Mouse (Mus musculus) left cerebral cortex, postnatal 14 days (tissue): ENCODE data around the gene Gna12. TPM values are rescaled to one million over a fixed set of nuclear protein-coding genes. Genes with fewer than 3 reads are reported as not detected.
A peak's percentile ranks its signal among the peaks of the same experiment; 100 is the strongest.

Experiments
- DNase-seq, 2 experiments: peaks; one replicate each; pipeline ENCODE4 v3.0.0; 2021 to 2022; ENCODE audit warnings: low spot score in 2 of 2, mixed read lengths in 1 of 2
- intact Hi-C: fragments of 180-260 bp; cut with DNase I; formaldehyde crosslinking; loops from one replicate; pipeline ENCODE4 v1.15.1; 2025
- total RNA-seq, 2 experiments: library from RNA; stranded (reverse); gene quantifications; 2 replicates each; pipeline ENCODE4 v1.2.3; 2021

Gna12 gene
- total RNA-seq, 2 experiments from 2014 or later: 68.1 to 73.8 TPM

GRCm38 (mm10) chr5:140775111-140775510 lies 55.1 kb downstream of the Gna12 start:
- DNase-seq: no peak
- intact Hi-C loops: no loop called here

GRCm38 (mm10) chr5:140772158-140772557 lies 58.1 kb downstream of the Gna12 start:
- intact Hi-C loops: loop anchor here (5.0 kb wide), 1 partner anchor 55 kb away; no protein-coding TSS in a partner anchor
- no peak for DNase-seq

- intact Hi-C loops: loop anchor here (5.0 kb wide), 1 partner anchor 56 kb away; no protein-coding TSS in a partner anchor
- no peak for DNase-seq
Observed at GRCm38 (mm10) chr5:140771612-140772011, 58.6 kb downstream of the Gna12 start.

- peak; percentile 19 to 82 for DNase-seq
- intact Hi-C loops: no loop called here
Observed at GRCm38 (mm10) chr5:140768333-140768732, 61.9 kb downstream of the Gna12 start.

GRCm38 (mm10) chr5:140767704-140768141 lies 62.5 kb downstream of the Gna12 start:
- intact Hi-C loops: no loop called here
- peak; percentile 43 to 54 for DNase-seq

GRCm38 (mm10) chr5:140766566-140766965 lies 63.7 kb downstream of the Gna12 start:
- intact Hi-C loops: no loop called here
- DNase-seq: no peak

GRCm38 (mm10) chr5:140764921-140765613 lies 65.2 kb downstream of the Gna12 start:
- intact Hi-C loops: no loop called here
- DNase-seq: no peak

DNA sequence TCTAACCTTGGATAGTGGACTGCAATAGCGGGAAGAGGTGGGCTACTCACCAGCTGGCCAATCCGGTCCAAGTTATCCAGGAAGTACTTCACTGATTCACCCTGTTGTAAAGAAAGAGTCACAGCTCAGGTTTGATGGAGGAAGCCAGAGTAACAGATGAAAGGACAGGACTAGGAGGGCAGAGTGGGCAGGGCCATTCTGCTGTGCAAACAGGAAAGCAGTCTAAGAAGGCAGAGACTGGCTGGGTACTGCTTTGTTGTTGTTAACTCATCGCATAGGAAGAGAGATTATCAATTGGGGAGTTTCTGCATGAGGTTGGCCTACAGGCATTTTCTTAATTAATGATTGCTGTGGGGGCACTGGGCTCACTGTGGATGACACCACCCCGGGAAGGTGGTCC lies 67.7 kb downstream of the Gna12 start:
- DNase-seq: no peak
- intact Hi-C loops: no loop called here

GRCm38 (mm10) chr5:140758864-140759263 lies 71.4 kb downstream of the Gna12 start:
- intact Hi-C loops: no loop called here
- DNase-seq: no peak

DNA sequence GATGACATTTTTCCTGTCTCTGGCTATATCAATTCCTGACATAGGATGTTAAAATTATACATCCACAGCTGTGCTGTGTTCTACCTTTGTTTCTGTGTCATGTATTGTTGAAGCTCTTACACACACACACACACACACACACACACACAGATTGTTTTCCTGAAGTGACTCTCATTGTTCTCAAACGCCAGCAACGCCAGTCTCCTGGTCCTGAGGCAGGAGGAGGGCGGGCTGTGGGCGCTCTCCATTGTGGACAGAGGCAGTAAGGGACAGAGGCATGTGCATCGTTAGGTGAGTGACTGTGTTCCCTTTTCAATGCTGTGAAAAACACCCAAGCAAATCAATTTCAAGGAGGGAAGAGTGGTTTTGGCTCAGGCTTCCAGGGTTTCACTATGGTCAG lies 77.0 kb downstream of the Gna12 start:
- intact Hi-C loops: no loop called here
- DNase-seq: no peak

GRCm38 (mm10) chr5:140752639-140753038 lies 77.6 kb downstream of the Gna12 start:
- intact Hi-C loops: no loop called here
- DNase-seq: no peak

DNA sequence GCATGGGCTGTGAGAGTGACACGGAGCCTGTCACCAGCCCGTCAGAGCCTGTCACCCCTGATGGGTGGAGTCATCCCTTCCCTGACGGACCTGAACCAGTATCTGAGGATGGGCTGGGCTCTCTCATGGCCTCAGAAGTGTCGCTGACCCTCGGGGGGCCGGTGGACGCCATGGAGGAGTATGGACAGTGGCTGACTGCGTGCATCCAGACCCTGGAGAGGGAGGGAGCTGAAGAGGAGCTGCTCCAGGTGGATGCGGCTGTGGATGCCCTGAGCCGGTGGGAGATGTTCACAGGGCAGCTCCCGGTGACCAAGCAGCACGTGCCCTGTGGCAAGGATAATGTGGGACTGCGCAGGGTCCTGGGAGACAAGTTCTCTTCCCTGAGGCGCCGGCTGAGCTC lies 78.2 kb downstream of the Gna12 start:
- no peak for DNase-seq
- intact Hi-C loops: no loop called here

DNA sequence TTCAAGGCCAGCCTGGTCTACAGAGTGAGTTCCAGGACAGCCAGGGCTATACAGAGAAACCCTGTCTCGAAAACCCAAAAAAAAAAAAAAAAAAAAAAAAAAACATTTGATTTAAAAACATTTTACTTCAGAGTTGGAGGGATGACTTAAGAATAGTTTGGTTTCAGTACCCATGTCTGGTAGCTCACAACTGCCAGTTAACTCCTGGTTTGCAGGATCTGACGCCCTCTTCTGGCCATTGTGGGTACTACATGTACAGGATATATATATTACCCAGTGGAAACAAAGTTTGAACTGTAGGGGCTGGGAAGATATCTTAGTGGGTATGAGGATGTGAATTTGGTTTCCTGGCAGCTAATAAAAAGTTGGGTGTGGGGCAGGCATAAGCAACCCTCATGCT lies 79.3 kb downstream of the Gna12 start:
- DNase-seq: peak; percentile 66 to 85
- intact Hi-C loops: no loop called here

DNA sequence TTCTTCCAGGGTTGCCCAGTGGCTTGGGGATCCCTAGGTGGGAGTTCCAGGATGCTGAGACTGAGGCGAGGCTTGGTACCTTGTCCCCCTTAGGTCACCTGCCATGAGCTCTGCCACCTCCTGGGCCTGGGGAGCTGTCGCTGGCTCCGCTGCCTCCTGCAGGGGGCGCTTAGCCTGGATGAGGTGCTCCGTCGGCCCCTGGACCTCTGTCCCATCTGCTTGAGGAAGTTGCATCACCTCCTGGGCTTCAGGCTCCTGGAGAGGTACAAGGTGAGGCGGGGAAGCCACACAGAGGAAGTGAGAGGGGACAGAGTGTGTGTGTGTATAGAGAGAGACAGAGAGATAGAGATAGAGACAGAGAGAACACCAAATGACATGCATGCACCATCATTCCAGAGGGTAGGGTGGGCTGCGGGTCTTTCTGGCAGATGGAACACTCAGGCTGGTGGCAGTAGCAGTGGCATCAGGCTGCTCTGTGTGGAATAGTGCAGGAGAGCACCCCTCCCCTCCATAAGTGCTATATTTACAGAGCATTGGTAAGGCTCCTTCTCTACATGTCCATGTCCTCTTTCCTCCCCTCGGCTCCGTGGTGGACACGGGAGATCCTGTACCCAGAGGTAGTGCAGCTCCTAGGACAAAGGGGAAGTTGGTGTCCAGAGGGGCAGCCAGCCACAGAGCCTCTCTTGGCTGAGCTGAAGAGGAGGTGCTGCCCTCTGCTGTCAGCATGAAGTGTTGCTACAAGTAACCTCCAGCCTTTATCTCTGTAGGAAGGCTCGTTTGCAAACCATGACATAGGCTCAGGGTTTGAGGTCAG lies 81.0 kb downstream of the Gna12 start:
- peak; percentile 68 to 77 for DNase-seq
- intact Hi-C loops: loop anchor here (5.0 kb wide), 2 partner anchors 42 to 207 kb away; partner anchors contain the start of gene Brat1

GRCm38 (mm10) chr5:140748425-140748824 lies 81.8 kb downstream of the Gna12 start:
- intact Hi-C loops: loop anchor here (5.0 kb wide), 2 partner anchors 41 to 206 kb away; partner anchors contain the start of gene Brat1
- no peak for DNase-seq

DNA sequence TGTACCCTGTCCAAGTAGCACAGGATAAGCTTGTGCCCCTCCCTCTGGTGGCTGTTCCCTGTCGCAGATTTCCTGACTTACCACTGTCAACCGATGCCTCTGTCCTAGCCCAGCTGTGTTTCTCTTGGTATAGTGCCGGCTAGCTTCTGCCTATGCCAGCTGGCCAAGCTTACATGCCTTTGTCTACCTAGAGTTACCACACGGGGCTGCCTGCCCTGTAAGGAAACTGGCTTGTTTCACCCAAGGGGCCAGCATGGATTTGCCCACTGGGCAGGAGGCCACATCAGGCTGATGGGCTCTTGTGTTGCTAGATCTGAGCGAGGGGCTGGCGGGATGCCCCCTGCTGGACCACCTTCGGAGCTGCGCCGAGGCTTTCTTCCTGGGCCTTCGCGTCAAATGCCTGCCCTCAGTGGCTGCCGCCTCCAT lies 86.5 kb downstream of the Gna12 start:
- DNase-seq: no peak
- intact Hi-C loops: no loop called here

GRCm38 (mm10) chr5:140741877-140742276 lies 88.4 kb downstream of the Gna12 start:
- intact Hi-C loops: no loop called here
- DNase-seq: no peak

GRCm38 (mm10) chr5:140741040-140741439 lies 89.2 kb downstream of the Gna12 start:
- DNase-seq: no peak
- intact Hi-C loops: no loop called here

DNA sequence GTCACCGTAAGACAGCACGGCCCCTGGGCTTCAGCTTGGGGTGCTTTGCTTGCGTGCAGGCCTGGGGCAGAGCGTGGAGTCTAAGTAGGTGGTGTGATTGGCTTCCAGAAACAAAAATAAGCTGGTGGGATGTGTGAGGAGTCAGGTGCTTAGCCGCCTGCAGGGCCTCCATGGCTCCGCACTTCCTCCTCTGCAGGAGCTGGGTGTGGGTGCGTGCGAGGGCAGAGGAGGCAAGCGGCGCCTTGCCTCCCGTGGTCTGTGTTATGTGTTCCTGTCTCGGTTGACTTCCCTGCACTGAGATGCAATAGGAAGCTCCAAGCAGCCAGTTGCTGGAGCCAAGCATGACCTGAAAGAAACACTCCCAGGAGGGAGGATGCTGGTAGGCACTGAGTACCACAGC lies 90.4 kb downstream of the Gna12 start:
- intact Hi-C loops: no loop called here
- peak; percentile 38 to 72 for DNase-seq

GRCm38 (mm10) chr5:140736166-140736565 lies 94.1 kb downstream of the Gna12 start:
- intact Hi-C loops: no loop called here
- no peak for DNase-seq
